Mouse (Mus musculus): Measurements from ENCODE around the gene Ppp6r1.

DNA sequence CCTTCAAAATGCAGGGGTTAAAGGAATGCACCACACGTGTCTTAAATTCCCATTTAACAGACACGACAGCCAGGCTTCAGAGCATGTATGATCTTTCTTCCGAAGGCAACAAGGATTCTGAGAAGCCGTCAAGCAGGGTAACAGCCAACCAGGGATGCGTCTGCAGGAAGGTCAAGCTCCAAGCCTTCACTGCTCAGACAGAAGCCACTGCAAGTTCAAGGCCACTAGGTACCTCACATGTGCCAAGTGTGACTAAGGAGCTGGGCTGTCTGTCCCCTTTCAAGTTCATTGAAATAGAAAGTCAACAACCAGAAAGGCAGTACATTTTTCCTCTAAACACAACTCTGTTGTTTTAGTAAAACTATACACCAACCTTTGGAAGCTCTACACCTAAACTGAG is 8.1 kb upstream of the Ppp6r1 start:
- no peak for TF ChIP-seq CTCF (IDR thresholded peaks at IDR 0.05; ENCODE audit: borderline replicate concordance, extremely low read depth, insufficient read depth, insufficient read length)
- no peak for TF ChIP-seq POLR2A (IDR thresholded peaks at IDR 0.05; ENCODE audit: borderline replicate concordance, extremely low read depth, insufficient read depth, insufficient read length, poor library complexity, severe bottlenecking)

Data from brain, embryonic 14.5 days (tissue).